Mouse (Mus musculus): ENCODE data around the gene Pbx1.

Gene Pbx1

DNA sequence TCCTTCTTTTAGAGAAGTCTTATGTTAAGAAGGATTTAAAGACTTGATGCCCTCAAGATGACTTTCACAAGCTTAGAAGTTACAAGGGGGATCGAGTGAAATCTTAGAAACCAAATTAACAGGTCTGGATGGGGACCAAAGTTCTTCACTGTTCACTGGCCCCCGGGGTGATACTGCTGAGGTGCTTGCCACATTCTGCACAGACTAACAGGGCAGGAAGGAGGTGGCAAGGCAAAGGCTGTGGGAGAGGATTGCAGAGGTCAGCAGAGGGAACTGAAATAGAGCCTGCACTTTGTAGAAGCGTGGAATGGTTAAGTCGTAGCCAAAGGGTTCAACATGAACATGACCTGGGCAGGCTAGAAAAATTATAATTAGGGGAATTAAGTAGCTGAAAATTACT lies 256.5 kb downstream of the Pbx1 start:
- DNase-seq (ENCODE audit: extremely low read depth, low read depth): no peak

DNA sequence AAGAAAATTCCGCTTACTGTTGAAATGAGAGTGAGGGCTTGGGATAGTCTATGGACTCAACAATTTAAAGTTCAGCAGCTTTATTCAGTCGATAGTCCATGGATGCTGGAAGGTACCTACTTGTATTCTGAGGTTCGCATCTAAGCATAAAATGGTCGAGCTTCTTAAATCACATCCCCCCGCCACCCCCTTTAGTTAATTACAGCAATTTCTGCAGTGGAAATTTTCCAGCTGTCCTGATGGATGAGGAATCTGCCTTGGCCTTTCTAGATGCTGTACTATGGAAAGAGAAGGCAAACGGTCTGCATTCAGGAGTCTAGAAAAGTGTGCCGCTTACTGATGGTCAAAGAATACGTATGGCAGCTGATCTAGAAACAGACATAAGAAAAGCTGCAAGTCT lies 262.3 kb downstream of the Pbx1 start:
- no peak for DNase-seq (ENCODE audit: extremely low read depth, low read depth)

DNA sequence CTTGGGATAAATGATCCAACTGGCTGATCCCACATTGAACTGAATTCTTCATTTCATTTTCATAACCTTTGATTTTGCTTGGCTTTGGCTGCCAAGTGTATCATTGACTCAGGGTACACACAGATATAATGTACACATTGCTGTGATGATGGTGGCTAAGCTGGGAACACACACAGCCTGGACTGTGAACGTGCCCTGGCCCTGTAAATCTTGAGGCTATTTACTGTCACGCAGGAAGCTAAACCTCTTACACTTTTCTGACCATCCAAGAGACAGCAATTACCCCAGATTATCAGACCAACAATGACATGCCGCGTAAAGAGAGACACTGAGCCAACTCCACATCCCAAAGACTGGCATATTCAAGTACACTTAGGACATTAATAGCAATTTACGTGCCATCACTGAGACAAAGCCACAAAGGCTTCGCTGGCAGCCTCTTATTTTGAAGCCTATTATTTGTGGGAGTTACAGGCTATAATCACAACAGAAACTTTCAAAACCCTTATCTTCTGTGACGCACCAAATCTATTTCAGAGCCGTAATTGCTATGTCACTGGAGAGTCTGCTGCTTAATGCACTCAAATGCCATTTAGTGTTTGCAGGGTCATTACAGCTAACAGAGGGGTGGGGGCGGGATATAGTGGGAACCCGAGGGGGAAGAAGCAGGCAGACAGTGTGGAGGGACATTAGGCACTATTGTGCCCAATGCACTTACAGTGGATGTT lies 262.9 kb downstream of the Pbx1 start:
- no peak for DNase-seq (ENCODE audit: extremely low read depth, low read depth)

DNA sequence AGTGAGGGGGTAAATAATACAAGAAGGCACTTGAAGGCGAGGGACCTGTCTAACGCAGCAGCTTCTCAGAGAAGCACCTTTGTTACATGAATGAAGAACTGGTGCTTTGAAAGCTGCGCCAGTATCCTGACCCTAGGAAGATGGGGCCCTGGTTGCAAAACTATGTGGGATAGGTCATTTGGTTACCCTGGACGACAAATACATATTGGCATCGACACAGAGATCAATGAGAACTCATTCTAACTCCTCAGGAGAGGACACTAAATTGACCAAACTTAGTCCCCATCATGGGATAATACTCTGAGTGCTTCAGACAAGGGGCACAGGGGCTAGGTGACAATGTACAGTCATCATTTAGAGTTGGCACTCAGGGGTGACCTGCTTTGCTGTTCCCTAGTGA lies 264.3 kb downstream of the Pbx1 start:
- DNase-seq (ENCODE audit: extremely low read depth, low read depth): no peak

DNA sequence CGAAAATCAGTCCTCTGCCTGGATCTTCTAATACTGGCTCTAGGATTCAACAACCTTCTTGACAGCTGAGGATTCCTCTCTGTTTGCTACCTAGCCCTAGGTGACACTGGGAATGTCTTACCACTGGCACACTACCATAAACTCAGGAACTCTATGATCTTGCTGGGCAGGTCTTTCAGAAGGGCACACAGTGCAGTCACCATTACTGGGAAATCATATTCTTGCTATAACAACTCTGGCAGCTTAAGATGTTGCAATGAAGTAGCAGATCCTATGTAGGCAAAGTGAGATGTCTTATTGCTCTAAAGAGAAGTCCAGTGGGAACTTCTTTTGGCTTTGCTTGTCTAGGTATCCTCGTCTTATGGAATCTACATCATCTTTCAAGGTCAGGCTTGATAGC lies 265.2 kb downstream of the Pbx1 start:
- DNase-seq (ENCODE audit: extremely low read depth, low read depth): no peak

DNA sequence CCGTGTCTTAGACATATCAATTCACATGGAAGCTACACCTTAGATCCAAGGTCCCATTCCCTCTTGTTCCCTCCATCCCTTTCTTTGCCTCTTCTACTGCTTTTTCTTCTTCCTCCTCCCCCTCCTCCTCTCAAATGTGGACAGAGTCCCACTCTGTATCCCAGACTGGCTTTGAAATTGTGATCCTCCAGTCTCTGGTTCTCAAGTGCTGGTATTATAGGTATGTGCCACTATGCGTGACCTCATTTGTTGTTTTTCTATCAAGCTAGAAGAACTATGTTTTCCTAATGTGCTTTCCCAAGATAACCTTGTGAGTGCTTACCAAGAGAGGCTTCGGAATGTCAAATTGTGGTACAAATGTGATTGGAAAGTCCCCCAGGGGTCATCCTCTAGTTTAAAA lies 267.1 kb downstream of the Pbx1 start:
- no peak for DNase-seq (ENCODE audit: extremely low read depth, low read depth)

DNA sequence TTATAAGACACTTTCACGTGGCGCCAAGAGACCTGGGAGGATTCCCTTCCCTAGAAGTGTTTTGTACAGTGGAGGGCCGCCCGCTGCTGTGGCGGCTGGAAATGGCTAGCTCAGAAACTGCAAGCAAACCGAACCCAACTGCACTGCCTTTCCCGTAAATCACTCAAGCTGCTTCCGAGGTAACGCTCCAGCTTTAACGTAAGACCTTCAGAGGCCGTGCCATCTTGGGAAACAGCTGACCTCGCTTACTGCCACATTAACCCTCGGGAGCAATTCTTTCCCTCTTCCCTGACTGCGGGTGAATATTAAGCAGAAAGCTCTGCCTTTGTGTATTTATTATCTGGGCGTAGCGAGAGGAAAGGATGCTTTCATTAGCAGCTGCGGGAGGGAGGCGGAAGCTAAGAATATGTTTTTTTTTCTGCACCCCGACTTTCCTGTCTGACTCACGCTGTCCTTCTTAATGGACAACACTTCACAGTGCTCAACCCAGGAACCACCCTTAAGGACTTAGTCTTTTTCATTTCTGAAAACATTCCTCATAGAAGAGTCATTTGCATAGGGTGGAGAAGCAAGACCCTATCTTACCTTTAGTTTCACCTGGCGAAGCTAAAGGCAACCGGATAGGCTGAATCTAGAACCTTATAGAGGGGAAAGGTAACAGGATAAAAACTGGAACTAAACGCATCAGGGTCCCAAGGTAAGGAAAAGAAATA lies 268.4 kb downstream of the Pbx1 start:
- DNase-seq (ENCODE audit: extremely low read depth, low read depth): no peak

DNA sequence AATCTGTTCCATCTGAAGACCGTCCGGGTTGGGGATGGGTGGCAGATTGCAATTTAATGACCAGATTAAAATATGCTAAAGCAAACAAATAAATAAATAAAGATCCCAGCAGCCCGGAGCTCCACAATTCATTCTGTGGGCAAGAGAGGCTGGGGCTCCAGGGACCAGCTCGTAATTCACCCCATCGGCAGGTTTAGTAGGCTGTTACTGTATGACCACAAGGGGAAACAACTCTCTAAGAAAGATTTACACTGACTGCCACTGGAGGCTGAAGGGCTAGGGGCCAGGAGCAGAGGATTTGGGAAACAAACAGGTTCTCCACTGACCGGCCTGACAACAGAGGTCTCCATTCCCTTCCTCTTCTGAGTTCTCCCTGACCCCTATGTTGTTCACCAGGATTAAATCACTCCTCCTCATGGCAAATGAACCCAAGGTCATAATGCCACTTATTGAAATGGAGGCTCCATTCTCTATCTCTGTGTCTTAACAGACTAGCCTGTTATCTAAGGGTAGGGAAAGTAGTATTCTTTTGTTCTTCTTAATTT lies 292.9 kb downstream of the Pbx1 start:
- no peak for DNase-seq (ENCODE audit: extremely low read depth, low read depth)

DNA sequence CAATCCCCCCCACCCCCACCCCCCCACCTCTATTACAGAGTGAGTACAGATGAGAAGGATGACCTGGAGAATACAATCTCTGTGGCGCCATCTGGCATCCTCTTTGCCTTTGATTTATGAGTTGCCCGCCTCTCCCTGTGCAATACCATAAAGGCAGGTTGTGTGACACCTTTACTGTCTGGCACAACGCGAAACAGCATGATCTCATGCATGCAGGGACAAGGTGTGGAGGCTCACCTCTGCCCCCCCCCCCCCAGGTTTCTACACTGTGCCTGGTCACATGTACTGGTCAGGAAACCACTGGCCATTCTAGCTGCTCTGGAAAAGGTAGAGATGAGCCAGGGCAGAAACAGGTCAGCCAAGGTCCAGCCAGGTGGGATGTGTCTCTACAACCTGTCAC lies 293.4 kb downstream of the Pbx1 start:
- DNase-seq (ENCODE audit: extremely low read depth, low read depth): no peak

DNA sequence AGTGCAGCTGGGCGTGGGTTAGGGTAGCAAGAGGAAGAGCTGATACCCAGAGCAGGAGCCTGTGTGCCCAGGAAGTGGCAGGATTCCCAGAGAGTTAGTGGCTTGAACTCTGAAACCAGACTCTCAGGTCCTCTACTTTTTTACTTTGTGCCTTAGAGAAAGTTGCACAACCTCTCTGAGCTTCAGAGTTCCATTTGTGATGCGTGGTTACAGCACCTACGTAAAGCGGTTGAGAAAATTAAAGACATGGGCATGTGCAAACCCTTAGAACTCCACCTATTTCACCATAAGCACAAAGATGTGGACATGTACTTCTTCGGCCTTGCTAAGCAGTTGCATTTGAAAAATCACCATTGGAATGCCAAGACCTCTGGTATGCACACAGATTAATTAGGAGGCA lies 294.2 kb downstream of the Pbx1 start:
- no peak for DNase-seq (ENCODE audit: extremely low read depth, low read depth)

DNA sequence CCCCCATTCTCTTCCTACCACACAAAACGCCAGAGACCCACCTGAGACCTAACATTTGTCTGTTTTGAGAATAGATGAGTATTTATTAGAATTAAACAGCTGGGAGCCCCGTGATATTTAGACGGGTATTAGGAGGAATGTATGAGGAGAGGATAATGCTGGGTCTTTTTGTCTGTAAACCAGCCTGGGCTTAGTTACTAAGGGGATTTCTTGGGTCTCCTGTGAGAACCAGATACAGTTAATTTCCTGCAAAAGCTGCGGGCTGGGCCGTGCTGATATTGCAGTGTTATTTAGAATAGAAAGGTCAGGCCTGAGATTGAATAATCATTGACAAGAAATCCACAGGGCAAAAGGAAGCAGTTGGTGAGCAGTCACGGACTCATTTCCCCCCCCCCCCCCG lies 296.5 kb downstream of the Pbx1 start:
- DNase-seq (ENCODE audit: extremely low read depth, low read depth): no peak

DNA sequence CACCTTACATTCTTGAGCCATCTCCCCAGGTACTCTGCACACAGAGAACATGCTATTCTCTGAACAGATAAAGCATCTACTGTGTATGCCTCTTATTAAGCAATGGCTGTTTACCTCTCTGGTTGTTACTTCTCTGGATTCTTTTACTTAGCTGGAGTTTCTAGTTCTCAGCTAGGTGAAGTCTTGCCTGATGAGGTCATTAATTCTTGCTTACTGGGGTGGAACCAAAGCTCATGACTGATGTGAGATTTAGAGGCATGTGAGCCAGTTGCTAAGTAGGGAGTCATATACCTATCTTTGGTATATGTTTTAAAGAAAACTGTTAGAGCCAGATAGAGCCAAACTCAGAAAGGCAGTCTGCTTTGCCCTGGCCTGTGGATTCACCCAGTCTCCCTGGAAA lies 298.4 kb downstream of the Pbx1 start:
- DNase-seq (ENCODE audit: extremely low read depth, low read depth): no peak

DNA sequence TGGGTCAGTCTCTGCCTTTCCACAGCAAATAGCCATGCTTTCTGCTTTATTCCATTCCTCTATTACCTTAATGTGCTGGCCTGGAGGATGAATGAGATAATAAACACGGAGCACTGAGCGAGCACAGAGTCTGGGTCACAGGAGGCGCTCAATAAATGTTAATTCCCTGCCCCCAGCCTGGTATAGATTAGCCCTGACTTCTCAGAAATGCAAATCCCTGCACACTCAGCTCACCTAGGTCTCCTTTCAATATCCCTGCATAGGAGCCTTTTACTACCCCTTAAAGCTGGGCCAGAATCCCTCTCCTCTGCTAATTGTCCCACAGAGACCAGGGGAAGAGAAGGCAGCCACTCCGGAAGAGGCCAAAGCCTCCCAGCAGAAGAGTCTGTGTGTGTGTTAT lies 304.1 kb downstream of the Pbx1 start:
- no peak for DNase-seq (ENCODE audit: extremely low read depth, low read depth)

DNA sequence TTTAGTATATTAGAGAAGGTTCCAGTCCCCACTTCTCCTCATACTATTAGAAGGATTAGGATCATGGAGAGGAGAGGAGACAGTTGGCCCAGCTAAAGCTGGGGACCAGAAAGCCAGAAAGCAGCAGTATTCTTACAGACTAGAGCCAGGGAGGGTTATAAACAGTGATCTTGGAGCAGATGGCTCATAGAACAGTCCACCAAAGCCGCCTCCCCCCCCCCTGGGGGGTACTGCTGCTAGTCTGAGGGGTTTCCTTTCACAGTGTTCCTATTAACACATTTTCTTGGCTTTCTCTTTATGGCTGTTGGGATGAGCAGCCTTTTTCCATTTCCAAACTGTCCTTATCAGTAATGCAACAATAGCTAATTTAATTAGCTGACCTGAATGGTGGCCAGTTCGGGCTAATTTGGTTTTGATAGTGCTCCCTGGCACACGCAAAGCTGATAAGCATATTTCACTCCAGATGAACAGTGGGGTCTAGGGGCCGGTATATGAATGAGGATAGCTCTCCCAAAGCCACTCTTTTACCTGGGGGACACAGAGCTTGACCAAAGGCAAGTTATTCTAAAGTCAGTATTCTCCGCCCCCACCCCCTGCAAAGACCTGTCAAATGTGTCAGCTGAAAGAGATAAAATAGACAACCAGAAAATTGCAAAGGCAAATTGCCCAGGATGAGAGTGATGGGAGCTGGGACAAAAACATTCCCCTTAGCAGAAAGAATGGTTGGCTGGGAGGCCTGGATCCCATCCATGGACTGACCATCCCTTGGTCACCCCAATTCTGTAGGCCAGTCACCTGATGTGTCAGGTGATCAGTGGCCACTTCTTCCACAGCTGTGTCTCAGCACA lies 307.2 kb downstream of the Pbx1 start:
- DNase-seq (ENCODE audit: extremely low read depth, low read depth): no peak

DNA sequence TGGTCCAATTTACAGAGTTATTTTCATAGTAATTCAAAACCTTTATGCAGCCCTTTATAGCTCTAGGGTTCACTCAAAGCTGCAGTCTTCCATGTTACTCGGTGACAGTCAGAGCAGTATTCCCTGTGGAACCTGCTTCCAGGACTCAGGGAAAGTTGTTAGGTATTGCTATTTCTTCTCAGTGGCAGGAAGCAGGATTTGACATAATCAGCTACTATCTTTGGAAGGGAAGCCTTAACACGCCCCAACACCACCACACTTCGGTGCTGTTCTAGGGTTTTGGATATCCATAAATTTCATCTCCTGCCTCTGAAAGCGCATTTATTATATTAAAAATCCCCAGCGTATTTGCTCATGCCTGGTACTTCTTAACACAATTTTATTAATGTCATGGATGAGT lies 314.0 kb downstream of the Pbx1 start:
- DNase-seq (ENCODE audit: extremely low read depth, low read depth): no peak

DNA sequence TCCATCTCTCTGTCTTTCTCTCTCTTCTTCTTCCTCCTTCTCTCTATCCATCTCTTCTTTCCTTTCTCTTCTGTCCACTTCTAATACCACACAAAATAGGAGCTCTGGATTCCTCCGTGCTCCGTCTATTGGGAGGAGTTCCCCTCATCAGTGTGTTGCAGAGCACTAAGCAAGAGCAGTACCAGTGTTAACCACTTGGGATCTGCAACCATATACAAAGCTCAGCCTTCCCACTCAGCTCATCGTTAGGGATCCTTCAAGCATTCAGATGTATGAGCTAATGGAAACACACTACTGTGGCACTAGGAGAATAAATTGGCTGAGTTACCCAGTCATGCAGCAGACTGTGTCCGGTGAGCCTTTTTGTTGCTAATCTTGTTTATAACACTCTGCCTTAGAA lies 314.7 kb downstream of the Pbx1 start:
- no peak for DNase-seq (ENCODE audit: extremely low read depth, low read depth)

DNA sequence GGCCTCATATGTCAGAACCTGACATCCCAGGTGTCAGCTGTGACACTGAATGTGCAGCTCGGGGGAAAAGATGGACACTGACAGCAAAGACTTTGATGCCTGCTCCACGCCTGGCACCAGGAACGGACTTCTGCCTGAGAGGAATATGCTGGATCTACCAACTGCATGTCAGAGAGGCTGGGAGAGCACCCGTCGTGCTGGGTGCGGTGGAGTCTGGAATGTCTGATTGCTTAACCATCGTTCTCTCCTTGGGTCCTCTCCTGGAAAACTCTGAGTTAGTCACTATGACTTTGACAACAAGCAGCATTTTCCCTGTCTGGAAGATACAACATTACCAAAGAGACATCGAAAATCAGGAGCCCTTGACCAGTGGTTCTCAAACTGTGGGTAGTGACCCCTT lies 322.3 kb downstream of the Pbx1 start:
- no peak for DNase-seq (ENCODE audit: extremely low read depth, low read depth)

DNA sequence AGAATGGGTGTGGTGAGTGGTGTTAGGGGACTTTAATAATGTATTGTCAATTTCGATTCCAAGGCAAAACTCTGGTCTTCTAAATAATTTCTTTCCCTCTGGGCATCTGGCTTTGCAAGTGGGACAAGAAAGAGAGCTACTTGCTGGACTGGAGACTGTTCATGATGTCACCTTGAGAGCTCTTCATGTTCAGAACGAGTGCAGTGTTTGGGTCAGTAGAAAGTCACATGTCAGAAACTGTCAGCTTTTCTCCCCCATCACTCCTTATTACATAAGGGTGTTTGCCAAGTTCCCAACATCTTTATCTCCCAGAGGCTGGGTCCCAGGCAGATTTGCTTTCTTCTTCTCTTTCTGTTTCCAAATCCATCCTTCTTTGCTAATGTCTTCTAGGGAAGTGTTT lies 328.2 kb downstream of the Pbx1 start:
- DNase-seq (ENCODE audit: extremely low read depth, low read depth): no peak

DNA sequence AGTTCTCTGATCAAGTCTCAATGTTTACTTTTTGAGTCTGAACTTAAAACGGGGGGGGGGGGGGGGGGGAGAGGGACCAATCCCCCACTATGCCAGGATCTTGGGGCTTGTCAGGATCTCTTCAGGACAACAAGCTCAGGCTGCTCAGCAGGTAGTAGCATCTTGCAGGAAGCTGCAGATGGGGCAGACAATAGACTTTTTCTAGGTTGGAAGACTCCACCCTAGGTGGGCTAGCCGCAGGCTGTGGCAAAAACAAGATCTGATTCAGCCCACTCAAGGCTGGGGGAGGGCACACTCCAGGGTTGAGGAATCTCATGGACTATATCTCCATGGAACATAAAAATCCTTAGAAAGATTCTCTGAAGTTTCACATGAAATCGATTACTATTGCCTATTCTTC lies 330.6 kb downstream of the Pbx1 start:
- no peak for DNase-seq (ENCODE audit: extremely low read depth, low read depth)

DNA sequence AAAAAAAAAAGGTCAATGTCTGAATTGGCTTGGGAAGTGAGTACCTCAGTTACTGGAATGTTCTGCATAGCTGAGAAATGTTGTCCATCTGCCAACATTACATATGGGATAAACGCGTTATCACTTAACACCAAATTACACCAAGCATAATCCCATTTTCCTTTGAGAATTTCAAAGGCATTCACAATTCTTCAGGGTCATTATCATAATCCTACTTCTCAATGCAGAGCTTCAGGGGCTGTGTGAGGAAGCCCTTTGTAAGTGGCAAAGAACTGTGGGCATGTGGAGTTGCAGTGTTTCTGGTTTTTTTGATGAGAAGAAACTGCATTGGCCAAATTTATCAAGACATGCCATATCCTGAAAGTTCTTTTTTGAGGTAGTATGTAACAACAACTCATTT lies 333.3 kb downstream of the Pbx1 start:
- no peak for DNase-seq (ENCODE audit: extremely low read depth, low read depth)

DNA sequence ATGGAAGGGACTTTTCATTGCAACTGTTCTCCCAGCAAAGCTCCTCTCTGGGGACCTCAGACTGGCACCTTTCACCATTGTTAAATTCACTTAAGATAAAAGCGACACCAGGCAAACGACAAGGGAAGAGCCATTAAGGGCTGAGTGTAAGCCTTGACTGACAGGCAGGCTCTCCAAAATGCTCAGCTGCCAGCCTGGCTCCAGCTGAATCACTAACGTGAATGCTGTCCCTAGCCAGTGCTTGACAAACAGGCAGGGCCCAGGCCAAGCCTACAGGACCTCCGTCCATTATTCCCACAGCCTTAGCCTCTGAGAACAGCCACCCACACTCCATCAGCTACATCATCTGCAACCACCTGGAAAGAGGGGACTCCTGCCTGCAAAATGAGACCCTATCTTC lies 337.4 kb downstream of the Pbx1 start:
- DNase-seq (ENCODE audit: extremely low read depth, low read depth): no peak

DNA sequence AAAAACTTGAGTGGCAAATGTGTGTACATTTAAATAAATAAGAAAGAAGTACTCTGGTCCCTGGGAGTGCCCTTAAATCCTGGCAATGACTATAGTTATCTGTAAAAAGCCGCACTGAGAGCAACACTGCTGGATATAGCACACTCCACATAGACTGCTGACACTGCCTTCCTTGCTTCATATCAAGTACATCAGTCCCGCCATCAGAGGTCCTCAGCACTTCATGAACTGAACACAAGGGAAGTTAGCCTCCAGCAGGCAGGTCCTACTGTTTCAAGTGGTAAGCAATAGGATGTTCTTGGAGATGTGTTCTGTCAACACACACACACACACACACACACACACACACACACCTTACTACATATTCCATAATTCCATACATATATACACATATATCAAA lies 339.0 kb downstream of the Pbx1 start:
- DNase-seq (ENCODE audit: extremely low read depth, low read depth): no peak
